Mouse (Mus musculus) intestine, postnatal 0 days (tissue): ENCODE data around the gene Kansl1l. TPM values are rescaled to one million over a fixed set of nuclear protein-coding genes. Genes with fewer than 3 reads are reported as not detected.

ENCODE experiments used
- ATAC-seq: fragments of 200-750 bp; cut with Nextera tagmentation; 2 replicates; pipeline ENCODE4 v1.8.0; 2017; ENCODE audit warnings: mild to moderate bottlenecking, moderate TSS enrichment, moderate library complexity
- H3K27ac ChIP-seq: fragments of 300-500 bp; sonication (generic); 2 replicates; pipeline ENCODE4 v1.5.1; 2014; ENCODE audit warnings: mild to moderate bottlenecking, low read depth, low read length, moderate library complexity
- H3K27me3 ChIP-seq: fragments of 300-500 bp; sonication (generic); replicated peaks from 2 replicates; pipeline ENCODE4 v1.6.1; 2014; ENCODE audit warnings: low read length, mixed read lengths; ENCODE audit not compliant: control insufficient read depth, insufficient read depth
- H3K36me3 ChIP-seq: fragments of 300-500 bp; sonication (generic); 2 replicates; pipeline ENCODE4 v1.6.1; 2014; ENCODE audit warnings: mild to moderate bottlenecking, moderate library complexity; ENCODE audit not compliant: control insufficient read depth, insufficient read depth
- H3K4me1 ChIP-seq: fragments of 300-500 bp; sonication (generic); replicated peaks from 2 replicates; pipeline ENCODE4 v1.6.1; 2014; ENCODE audit warnings: antibody characterized with exemption, low read length, mixed read lengths; ENCODE audit not compliant: control insufficient read depth, insufficient read depth
- H3K4me2 ChIP-seq: fragments of 300-500 bp; sonication (generic); replicated peaks from 2 replicates; pipeline ENCODE4 v1.6.1; 2014; ENCODE audit warnings: low read depth, mild to moderate bottlenecking, moderate library complexity
- H3K4me3 ChIP-seq: fragments of 300-500 bp; sonication (generic); 2 replicates; pipeline ENCODE4 v1.5.1; 2014; ENCODE audit warnings: low read depth, low read length
- H3K9ac ChIP-seq: fragments of 300-500 bp; sonication (generic); 2 replicates; pipeline ENCODE4 v1.6.1; 2014; ENCODE audit warnings: mild to moderate bottlenecking, low read depth, low read length
- H3K9me3 ChIP-seq: fragments of 300-500 bp; sonication (generic); 2 replicates; pipeline ENCODE4 v1.6.1; 2016; ENCODE audit warnings: mixed run types; ENCODE audit not compliant: control insufficient read depth
- CTCF ChIP-seq: sonication (generic); IDR thresholded peaks from 2 replicates; pipeline ENCODE4 v1.5.1; 2016; ENCODE audit warnings: low read depth, mild to moderate bottlenecking, control low read depth, antibody characterized with exemption, moderate library complexity
- WGBS: fragments of 180-500 bp; shearing (Covaris S2); extraction: QIAGEN DNeasy Blood & Tissue Kit; methylation state at CpG from one replicate; pipeline ENCODE4 v1.1.7; 2014; 5-methylcytosine and 5-hydroxymethylcytosine counted together
- polyA plus RNA-seq: library from polyadenylated mRNA; unstranded; fragments of >200 nt; fragmentation: Nextera tagmentation; extraction: Ambion mirVana; gene quantifications from 2 replicates; pipeline ENCODE4 v1.2.1, GENCODE M21; 2015

The Kansl1l gene
- 7.2 TPM in 2 replicates for polyA plus RNA-seq

DNA sequence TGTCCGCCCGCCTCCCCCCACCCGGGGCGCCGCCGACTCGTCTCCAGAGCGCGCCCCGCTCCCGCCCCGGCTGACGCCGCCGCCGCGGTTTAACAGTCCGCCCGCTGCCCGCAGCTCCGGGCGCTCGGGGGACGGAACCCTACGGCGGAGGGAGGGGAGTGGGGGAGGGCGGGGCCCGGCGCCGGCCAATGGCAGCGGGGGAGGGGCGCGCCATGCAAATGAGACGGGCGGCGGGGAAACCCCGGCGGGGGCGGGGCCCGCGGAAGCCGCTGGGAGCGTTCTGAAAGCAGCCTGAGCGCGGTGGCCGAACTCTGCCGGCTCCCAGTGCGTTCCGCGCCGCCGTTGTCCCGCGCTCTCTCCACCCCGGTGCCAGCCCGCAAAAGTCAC, at the start of gene Kansl1l:
TSS of gene Kansl1l (minus strand) at position 110 of the 387 bp plus-strand sequence.
- H3K36me3 ChIP-seq = no peaks in the 10 kb centered on the region
- no peaks in the 10 kb centered on the region for H3K4me1 ChIP-seq
- peak within 1 kb of the TSS; percentile 90 for H3K4me3 ChIP-seq
- no peaks in the 10 kb centered on the region for H3K9me3 ChIP-seq
- H3K27ac ChIP-seq = peak within 1 kb of the TSS; percentile 99
- WGBS = under 1% methylated on average over 47 of the region's 56 CpGs
- peak within 1 kb of the TSS; percentile 92 for H3K4me2 ChIP-seq
- TF ChIP-seq CTCF = peak; percentile 1; the same call in 1 of the 2 replicates
- no peaks in the 10 kb centered on the region for H3K27me3 ChIP-seq
- H3K9ac ChIP-seq = peak within 1 kb of the TSS; percentile 95
- peak; percentile 89 for ATAC-seq

DNA sequence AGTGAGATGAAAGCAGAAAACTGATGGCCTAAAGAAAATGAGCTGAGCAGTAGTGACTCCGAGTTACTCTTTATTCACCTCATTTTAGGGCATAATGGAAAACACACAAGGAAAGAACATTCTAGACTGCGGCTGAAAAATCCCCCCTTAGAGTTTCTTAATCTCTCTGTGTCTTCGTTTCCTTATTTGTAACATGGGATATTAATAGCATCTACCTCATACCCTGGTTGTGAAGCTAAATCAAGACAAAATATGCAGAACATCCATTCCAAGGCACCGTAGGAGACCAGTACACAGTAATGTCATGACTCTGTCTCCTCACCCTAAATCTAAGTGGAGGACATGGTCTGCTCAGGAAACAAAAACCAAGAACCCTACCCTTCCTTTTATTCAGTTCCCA, 48.3 kb upstream of the Kansl1l start:
- H3K27me3 ChIP-seq = no peaks in the 10 kb centered on the region
- H3K4me2 ChIP-seq = no peak overlapping the region
- WGBS = 75% methylated on average over 4 of the region's 4 CpGs
- no peak for ATAC-seq
- no peaks in the 10 kb centered on the region for H3K36me3 ChIP-seq
- H3K27ac ChIP-seq = no peak overlapping the region
- no peak overlapping the region for H3K4me3 ChIP-seq
- H3K4me1 ChIP-seq = peaks cover 6% of the 10 kb centered on the region; the same call in 1 of the 2 replicates
- no peak overlapping the region for H3K9ac ChIP-seq
- TF ChIP-seq CTCF = no peak
- H3K9me3 ChIP-seq = no peaks in the 10 kb centered on the region

DNA sequence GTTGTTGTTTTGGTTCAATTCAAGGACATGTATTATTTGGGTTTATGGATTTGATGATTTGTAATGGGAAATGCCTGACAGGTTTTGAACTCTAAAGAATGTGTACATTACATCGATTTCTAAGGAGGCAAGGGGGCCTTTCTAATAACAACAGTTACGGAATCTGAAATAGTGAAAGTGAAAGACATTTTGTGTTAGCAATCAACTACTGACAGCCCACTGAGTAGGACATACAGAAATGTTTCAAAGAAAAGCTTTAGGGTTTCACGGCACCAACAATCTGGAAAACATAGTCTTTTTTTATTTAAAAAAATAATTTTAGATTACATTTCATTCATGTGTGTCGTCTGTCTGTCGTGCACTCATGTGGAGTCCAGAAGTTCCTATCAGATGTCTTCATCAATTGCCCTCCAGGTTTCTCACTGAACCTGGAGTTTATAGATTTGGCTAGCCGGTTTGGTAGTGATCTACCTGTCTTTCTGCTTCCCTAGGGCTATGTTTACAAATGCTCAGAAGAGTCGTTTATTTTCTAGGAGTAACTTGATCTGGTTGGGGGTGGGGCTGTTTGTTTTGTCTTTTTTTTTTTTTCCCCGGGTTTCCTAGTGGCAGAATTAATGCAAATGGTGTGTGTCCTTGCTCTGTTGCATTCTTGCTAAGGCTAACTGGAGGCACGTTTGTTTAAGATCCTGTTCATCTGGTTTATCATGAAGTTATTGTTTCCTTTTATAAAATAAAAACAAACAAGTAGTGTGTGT, 46.6 kb upstream of the Kansl1l start:
- H3K9ac ChIP-seq = no peak overlapping the region; the same call in 1 of the 2 replicates
- peaks cover 5% of the 10 kb centered on the region for H3K36me3 ChIP-seq
- no peaks in the 10 kb centered on the region for H3K27me3 ChIP-seq
- WGBS = 7% methylated on average over 9 of the region's 9 CpGs
- no peak for TF ChIP-seq CTCF
- peaks cover 6% of the 10 kb centered on the region for H3K9me3 ChIP-seq
- peak overlapping the region; percentile 64 for H3K4me2 ChIP-seq
- H3K4me1 ChIP-seq = peaks cover 6% of the 10 kb centered on the region; the same call in 1 of the 2 replicates
- peak overlapping the region; percentile 80 for H3K4me3 ChIP-seq
- no peak for ATAC-seq
- H3K27ac ChIP-seq = peak overlapping the region; percentile 100; the same call in 1 of the 2 replicates

DNA sequence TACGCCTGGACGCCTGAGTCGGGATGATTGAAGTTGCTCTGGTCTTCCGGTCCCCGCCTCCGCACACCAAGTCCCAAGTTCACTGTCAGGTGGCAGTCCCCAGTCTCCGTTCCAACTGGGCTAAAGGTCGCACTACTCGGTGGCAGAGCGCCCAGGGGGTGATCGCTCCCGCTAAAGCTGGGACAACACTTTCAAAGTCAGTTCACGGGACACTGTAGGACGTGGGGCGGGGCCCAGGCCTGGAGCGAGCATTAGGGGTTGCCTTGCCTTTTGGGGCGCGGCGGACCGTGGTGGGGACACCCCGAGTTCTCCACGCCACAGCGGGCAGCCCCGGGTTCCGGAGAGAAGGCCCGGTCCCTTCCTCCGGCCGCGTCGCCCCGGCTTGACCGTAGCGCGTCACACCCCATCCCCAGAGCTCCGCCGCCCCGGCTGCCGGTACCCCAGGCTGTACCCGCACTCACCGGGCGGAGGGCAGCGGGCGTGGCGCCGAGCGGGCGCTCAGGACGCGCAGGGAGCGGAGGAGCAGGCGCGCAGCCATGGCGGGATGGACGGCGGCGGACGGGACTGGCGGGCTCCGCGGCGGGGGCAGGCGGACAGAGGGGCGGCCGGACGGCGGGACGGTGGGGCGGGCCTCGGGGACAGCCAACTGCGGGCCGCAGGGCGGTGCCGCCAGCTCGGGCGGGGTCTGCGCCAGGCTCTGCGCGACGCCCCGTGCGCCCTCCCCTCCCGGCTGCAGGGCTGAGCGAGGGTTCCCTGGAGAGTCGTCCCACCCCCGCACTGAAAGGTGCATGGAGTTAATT, 45.5 kb upstream of the Kansl1l start, which contains the start of gene Acadl:
TSS of gene Acadl (minus strand) at position 566 of the 800 bp plus-strand sequence.
- peak; percentile 96 for ATAC-seq
- Histone ChIP-seq H3K9me3 (peaks cover 10% of the 10 kb centered on the region), H3K4me1 (peaks cover 6% of the 10 kb centered on the region; the same call in 1 of the 2 replicates), H3K36me3 (peaks cover 15% of the 10 kb centered on the region), H3K27ac (peak within 1 kb of the TSS; percentile 100), H3K4me2 (peak within 1 kb of the TSS; percentile 64), H3K4me3 (peak within 1 kb of the TSS; percentile 80), H3K9ac (peak within 1 kb of the TSS; percentile 97), H3K27me3 (no peaks in the 10 kb centered on the region)
- no peak for TF ChIP-seq CTCF
- under 1% methylated on average over 55 of the region's 85 CpGs for WGBS

DNA sequence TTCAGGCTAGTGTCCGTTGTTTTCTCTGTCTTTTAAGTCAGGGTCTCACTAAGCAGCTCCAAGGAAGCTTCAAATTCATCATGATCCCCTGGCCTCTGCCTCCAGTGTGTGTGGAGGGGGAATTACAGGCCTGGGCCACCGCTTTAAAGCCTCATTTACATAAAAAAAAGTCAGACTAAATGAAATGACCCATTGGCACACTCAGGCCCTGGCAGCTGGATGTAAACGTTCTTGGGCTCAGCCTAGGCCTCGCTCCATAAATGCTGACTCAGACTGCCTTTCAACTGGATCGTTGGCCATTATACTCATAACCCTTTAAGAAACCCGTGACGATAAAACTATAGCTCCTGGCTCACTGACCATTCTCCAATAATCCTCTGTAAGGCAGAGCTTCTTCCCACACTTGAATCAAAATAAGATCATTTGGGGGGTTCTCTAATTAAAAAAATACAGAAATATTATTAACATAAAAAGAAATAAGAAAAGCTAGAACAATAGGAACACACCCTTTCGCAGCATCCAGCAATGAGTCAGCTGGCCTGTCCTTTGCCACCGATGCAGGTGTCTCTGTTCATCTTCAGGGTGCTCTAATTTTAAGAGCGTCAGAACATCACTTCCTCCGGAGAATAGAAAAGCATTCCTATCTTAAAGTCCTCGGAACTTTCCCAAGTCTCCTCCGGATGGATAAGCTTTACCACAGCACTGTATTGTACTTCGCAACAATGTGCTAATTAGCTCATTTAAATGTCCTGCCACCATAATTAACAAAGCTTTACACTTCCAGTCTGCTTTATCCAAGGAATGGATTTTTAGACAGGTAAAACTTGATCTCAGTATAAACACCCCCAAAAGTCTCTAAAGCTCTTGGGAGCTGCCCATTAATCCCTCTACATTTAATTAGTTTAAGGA, 44.7 kb upstream of the Kansl1l start:
- H3K27ac ChIP-seq = peak overlapping the region; percentile 100
- no peaks in the 10 kb centered on the region for H3K27me3 ChIP-seq
- no peak for TF ChIP-seq CTCF
- ATAC-seq = no peak
- WGBS = 16% methylated on average over 14 of the region's 14 CpGs
- H3K9ac ChIP-seq = peak overlapping the region; percentile 97
- peak overlapping the region; percentile 80 for H3K4me3 ChIP-seq
- peaks cover 6% of the 10 kb centered on the region; the same call in 1 of the 2 replicates for H3K4me1 ChIP-seq
- H3K9me3 ChIP-seq = peaks cover 10% of the 10 kb centered on the region
- peak overlapping the region; percentile 64 for H3K4me2 ChIP-seq
- peaks cover 24% of the 10 kb centered on the region for H3K36me3 ChIP-seq
